In genomic region chr1:124871148-124871547, GRCm38 (mm10) we compare ENCODE assay signal across 20 mouse cellular contexts.
"Had no signal": no experiment of that assay in that cellular context is flagged by ENCODE, and none has a peak within 500 bp of the region (broad histone marks: within the 10 kb centered on the region; RNA-seq: fewer than 3 reads in every experiment).

No protein-coding gene starts in this region.

- ATAC-seq: forebrain, embryonic 13.5 days; forebrain, embryonic 14.5 days; forebrain, embryonic 15.5 days; forebrain, embryonic 16.5 days; forebrain, postnatal 0 days had no signal

- DNase-seq: cerebellum, adult 8-10 months; cerebellum, adult 9-10 months; cerebellum, adult 9-11 months; cerebellum, postnatal 10 days; cerebellum, postnatal 14 days; cerebellum, postnatal 25 days; cerebellum, postnatal 36 days; embryo, embryonic 11 days; forebrain, postnatal 0 days; gastrocnemius, adult 2 months; gastrocnemius, postnatal 10 days; gastrocnemius, postnatal 14 days; gastrocnemius, postnatal 25 days; heart, adult 11 months; heart, adult 18-20 months; heart, adult 2 months had no signal
